Mouse (Mus musculus) neural tube, embryonic 13.5 days (tissue): Measurements from ENCODE around the gene Ube2e2. TPM values are rescaled to one million over a fixed set of nuclear protein-coding genes. Genes with fewer than 3 reads are reported as not detected.
A peak's percentile ranks its signal among the peaks of the same experiment; 100 is the strongest.

Experiments
- ATAC-seq: fragments of 200-750 bp; cut with Nextera tagmentation; 2 replicates; pipeline ENCODE4 v1.8.0; 2017; ENCODE audit warnings: low read depth, mild to moderate bottlenecking, moderate TSS enrichment, moderate library complexity
- H3K27ac ChIP-seq: fragments of 300-500 bp; sonication (generic); replicated peaks from 2 replicates; pipeline ENCODE4 v1.5.1; 2015; ENCODE audit warnings: moderate library complexity, mild to moderate bottlenecking, inconsistent platforms
- H3K27me3 ChIP-seq: fragments of 300-500 bp; sonication (generic); 2 replicates; pipeline ENCODE4 v1.6.1; 2015; ENCODE audit warnings: mild to moderate bottlenecking, inconsistent platforms
- H3K36me3 ChIP-seq: fragments of 300-500 bp; sonication (generic); 2 replicates; pipeline ENCODE4 v1.6.1; 2015; ENCODE audit warnings: mild to moderate bottlenecking, inconsistent platforms
- H3K4me1 ChIP-seq: fragments of 300-500 bp; sonication (generic); replicated peaks from 2 replicates; pipeline ENCODE4 v1.6.1; 2015; ENCODE audit warnings: inconsistent platforms
- H3K4me2 ChIP-seq: fragments of 300-500 bp; sonication (generic); 2 replicates; pipeline ENCODE4 v1.6.1; 2015; ENCODE audit warnings: inconsistent platforms, mild to moderate bottlenecking, moderate library complexity
- H3K4me3 ChIP-seq: fragments of 300-500 bp; sonication (generic); 2 replicates; pipeline ENCODE4 v1.5.1; 2015; ENCODE audit warnings: mild to moderate bottlenecking, inconsistent platforms
- H3K9ac ChIP-seq: fragments of 300-500 bp; sonication (generic); 2 replicates; pipeline ENCODE4 v1.6.1; 2015; ENCODE audit warnings: moderate library complexity, mild to moderate bottlenecking, inconsistent platforms
- H3K9me3 ChIP-seq: fragments of 300-500 bp; sonication (generic); 2 replicates; pipeline ENCODE4 v1.6.1; 2016; ENCODE audit warnings: inconsistent platforms
- WGBS: fragments of 180-500 bp; shearing (Covaris S2); methylation state at CpG from one replicate; pipeline ENCODE4 v1.1.7; 2015; 5-methylcytosine and 5-hydroxymethylcytosine counted together
- polyA plus RNA-seq: library from polyadenylated mRNA; unstranded; fragments of >200 nt; fragmentation: Nextera tagmentation; extraction: Ambion mirVana; gene quantifications from 2 replicates; pipeline ENCODE4 v1.2.1, GENCODE M21; 2015

Ube2e2 gene
- polyA plus RNA-seq, 1 experiment from 2014 or later, result 112 TPM

DNA sequence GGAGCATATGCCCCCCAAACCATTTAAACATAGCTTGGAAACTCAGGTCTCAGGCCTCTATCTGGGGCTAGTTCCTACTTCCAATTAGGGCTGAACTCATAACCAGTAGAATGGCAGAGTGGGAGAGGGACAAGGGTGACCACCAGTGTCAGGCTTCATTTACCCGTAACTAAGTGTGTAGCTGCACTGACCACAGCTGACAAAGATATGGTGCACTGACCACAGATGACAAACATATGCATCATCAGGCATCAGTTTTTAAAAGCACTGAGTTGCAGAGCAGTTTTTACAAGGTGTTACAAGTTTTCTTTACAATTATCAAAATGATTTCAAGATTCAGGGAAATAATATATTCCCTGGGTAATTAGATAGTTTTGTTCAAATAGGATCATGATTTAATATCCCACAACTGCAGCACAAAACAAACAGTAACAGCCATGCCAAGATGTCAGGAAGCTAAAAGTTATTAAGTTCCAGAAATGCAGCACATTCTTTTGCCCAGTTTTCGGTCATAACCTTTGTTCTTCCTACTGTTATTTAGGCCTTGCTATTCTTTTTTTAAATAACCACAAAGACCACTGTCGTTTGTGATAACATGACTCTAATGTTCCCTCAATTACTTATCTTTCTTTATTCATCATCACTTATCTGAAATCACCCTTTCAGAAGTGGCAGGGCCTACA is 114.9 kb downstream of the Ube2e2 start:
- Histone ChIP-seq H3K9me3 (no peaks in the 10 kb centered on the region), H3K4me3 (no peak overlapping the region), H3K9ac (no peak overlapping the region), H3K27me3 (no peaks in the 10 kb centered on the region), H3K4me1 (no peaks in the 10 kb centered on the region), H3K27ac (no peak overlapping the region), H3K4me2 (no peak overlapping the region), H3K36me3 (no peaks in the 10 kb centered on the region)
- no peak for ATAC-seq
- 85% methylated on average over 3 of the region's 3 CpGs for WGBS

GRCm38 (mm10) chr14:18778241-18778640 is 115.8 kb downstream of the Ube2e2 start:
- no peak overlapping the region for H3K4me3 ChIP-seq
- H3K9me3 ChIP-seq, result no peaks in the 10 kb centered on the region
- H3K9ac ChIP-seq, result no peak overlapping the region
- no peak overlapping the region for H3K27ac ChIP-seq
- H3K4me2 ChIP-seq, result no peak overlapping the region
- WGBS, result 89% methylated on average over 5 of the region's 5 CpGs
- no peak for ATAC-seq
- H3K4me1 ChIP-seq, result 0 out of 2 replicates have a peak, but pooled peaks cover 5% of the 10 kb centered on the region
- no peaks in the 10 kb centered on the region for H3K36me3 ChIP-seq
- H3K27me3 ChIP-seq, result no peaks in the 10 kb centered on the region

DNA sequence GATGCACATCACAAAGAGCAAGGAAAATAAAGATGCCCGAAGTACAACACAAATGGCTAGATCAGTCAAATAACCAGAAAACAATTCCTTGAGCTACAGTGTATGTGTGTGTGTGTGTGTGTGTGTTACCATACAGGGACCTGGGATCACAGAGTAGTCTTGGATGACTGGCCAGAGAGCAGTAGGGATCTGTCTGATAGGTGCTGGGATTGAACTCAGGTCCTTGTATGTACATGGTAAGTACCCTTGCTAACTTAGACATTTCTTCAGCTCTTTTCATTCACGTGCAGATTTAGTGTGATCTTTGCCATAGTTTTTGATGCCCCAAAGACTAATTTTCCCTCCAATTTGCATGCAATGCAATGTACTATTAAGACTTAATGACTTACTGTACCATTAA is 117.9 kb downstream of the Ube2e2 start:
- no peak overlapping the region for H3K9ac ChIP-seq
- H3K4me3 ChIP-seq, result no peak overlapping the region
- no peak for ATAC-seq
- H3K4me2 ChIP-seq, result no peak overlapping the region
- WGBS, result 88% methylated on average over 2 of the region's 2 CpGs
- no peaks in the 10 kb centered on the region for H3K9me3 ChIP-seq
- H3K27ac ChIP-seq, result no peak overlapping the region
- H3K4me1 ChIP-seq, result 0 out of 2 replicates have a peak, but pooled peaks cover 5% of the 10 kb centered on the region
- no peaks in the 10 kb centered on the region for H3K36me3 ChIP-seq
- no peaks in the 10 kb centered on the region for H3K27me3 ChIP-seq

GRCm38 (mm10) chr14:18773724-18774123 is 120.3 kb downstream of the Ube2e2 start:
- no peaks in the 10 kb centered on the region for H3K27me3 ChIP-seq
- H3K9ac ChIP-seq, result no peak overlapping the region
- H3K4me3 ChIP-seq, result no peak overlapping the region
- H3K27ac ChIP-seq, result no peak overlapping the region
- no peaks in the 10 kb centered on the region for H3K9me3 ChIP-seq
- H3K4me1 ChIP-seq, result 0 out of 2 replicates have a peak, but pooled peaks cover 5% of the 10 kb centered on the region
- 68% methylated on average over 2 of the region's 2 CpGs for WGBS
- ATAC-seq, result no peak
- H3K4me2 ChIP-seq, result no peak overlapping the region
- no peaks in the 10 kb centered on the region for H3K36me3 ChIP-seq

GRCm38 (mm10) chr14:18759601-18760356 is 134.3 kb downstream of the Ube2e2 start:
- Histone ChIP-seq H3K27ac (0 out of 2 replicates have a peak overlapping the region, but pooled peaks have one; percentile 42), H3K4me2 (no peak overlapping the region), H3K27me3 (no peaks in the 10 kb centered on the region), H3K4me3 (no peak overlapping the region), H3K9ac (no peak overlapping the region), H3K36me3 (no peaks in the 10 kb centered on the region), H3K9me3 (no peaks in the 10 kb centered on the region), H3K4me1 (peaks cover 4% of the 10 kb centered on the region; the same call in 1 of the 2 replicates)
- WGBS, result 63% methylated on average over 6 of the region's 6 CpGs
- no peak for ATAC-seq

DNA sequence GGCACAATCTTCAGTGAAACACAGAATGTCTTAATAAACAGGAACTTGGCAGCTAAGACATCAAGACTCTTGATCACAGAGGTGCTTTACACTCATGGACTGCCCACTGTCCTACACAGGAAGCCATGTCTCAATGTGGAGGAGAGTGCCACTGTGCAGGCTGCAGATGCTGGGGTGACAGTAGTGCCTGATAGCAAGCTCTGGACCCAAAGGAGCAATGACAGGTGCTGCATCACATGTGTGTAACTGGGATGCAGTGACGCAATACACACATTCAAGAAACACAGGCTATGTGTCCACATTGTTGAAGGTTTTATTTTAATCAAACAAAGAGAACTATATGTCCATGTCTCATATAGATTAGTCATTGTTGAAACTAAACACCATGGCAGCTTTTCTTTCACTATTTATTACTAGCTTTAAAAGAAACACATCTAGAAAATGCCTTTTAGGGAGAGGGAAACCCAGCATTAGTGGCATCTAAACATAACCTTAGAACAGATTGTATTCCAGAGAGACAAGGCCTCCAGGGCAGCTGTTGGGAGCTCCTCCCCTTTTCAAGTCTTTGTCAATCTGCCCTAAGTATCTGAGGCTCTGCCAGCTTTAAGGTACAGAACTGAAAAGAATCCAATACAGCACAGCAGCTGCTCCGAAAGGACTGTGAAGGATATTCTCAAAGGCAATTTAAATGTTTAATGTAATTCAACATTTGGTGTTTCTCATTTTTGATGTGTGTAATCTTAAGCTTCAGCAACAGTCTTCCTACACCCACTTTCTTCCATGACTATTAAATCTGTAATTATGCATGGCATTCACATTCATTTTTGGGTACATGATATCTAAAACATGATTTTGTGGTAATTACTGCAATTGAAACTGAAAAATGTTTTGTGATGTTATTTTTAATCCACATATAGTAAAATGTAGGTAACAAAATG is 135.2 kb downstream of the Ube2e2 start:
- Histone ChIP-seq H3K4me2 (no peak overlapping the region), H3K4me1 (peaks cover 4% of the 10 kb centered on the region; the same call in 1 of the 2 replicates), H3K27ac (0 out of 2 replicates have a peak overlapping the region, but pooled peaks have one; percentile 56), H3K9ac (no peak overlapping the region), H3K27me3 (no peaks in the 10 kb centered on the region), H3K36me3 (no peaks in the 10 kb centered on the region), H3K9me3 (no peaks in the 10 kb centered on the region), H3K4me3 (no peak overlapping the region)
- WGBS, result 46% methylated on average over 2 of the region's 2 CpGs
- ATAC-seq, result peak; percentile 77

- ATAC-seq, result no peak
- WGBS, result 87% methylated on average over 2 of the region's 2 CpGs
Observed at GRCm38 (mm10) chr14:18758003-18758402, 136.1 kb downstream of the Ube2e2 start.

GRCm38 (mm10) chr14:18755410-18755809 is 138.7 kb downstream of the Ube2e2 start:
- H3K36me3 ChIP-seq, result no peaks in the 10 kb centered on the region
- WGBS, result 69% methylated on average over 1 of the region's 1 CpGs
- no peak for ATAC-seq
- no peak overlapping the region for H3K27ac ChIP-seq
- peaks cover 9% of the 10 kb centered on the region; the same call in 1 of the 2 replicates for H3K9me3 ChIP-seq
- no peaks in the 10 kb centered on the region for H3K27me3 ChIP-seq
- no peak overlapping the region for H3K9ac ChIP-seq
- H3K4me1 ChIP-seq, result peaks cover 4% of the 10 kb centered on the region; the same call in 1 of the 2 replicates
- no peak overlapping the region for H3K4me2 ChIP-seq
- H3K4me3 ChIP-seq, result no peak overlapping the region

More at GRCm38 (mm10) chr14:18758003-18758402, 136.1 kb downstream of the Ube2e2 start:
- H3K27me3 ChIP-seq, result no peaks in the 10 kb centered on the region
- no peak overlapping the region for H3K4me3 ChIP-seq
- H3K36me3 ChIP-seq, result no peaks in the 10 kb centered on the region
- no peak overlapping the region for H3K4me2 ChIP-seq
- no peaks in the 10 kb centered on the region for H3K9me3 ChIP-seq
- no peak overlapping the region for H3K9ac ChIP-seq
- H3K27ac ChIP-seq, result no peak overlapping the region
- peaks cover 4% of the 10 kb centered on the region; the same call in 1 of the 2 replicates for H3K4me1 ChIP-seq

DNA sequence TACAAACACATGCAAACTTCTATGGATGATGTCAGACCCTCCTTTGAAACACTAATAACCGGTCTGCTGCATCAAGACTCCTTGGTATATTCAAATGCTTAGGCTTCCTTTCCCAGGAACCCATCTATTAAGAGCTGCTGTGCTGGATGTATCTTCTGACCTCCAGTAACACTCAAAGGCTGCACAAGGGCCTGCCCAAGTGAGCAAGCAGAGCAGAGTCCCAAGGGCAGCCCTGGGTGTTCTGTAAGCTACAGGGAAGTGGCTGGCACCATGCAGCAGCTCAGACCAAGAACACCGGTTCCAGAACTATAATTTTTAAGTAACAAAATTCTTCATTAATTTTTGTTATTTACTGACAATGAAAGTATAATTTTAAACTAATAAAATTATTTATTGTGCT is 139.5 kb downstream of the Ube2e2 start:
- H3K4me2 ChIP-seq, result no peak overlapping the region
- peaks cover 17% of the 10 kb centered on the region for H3K9me3 ChIP-seq
- no peak overlapping the region for H3K4me3 ChIP-seq
- WGBS, result 88% methylated on average over 2 of the region's 2 CpGs
- H3K27me3 ChIP-seq, result no peaks in the 10 kb centered on the region
- H3K36me3 ChIP-seq, result no peaks in the 10 kb centered on the region
- no peak overlapping the region for H3K9ac ChIP-seq
- peaks cover 4% of the 10 kb centered on the region; the same call in 1 of the 2 replicates for H3K4me1 ChIP-seq
- no peak for ATAC-seq
- no peak overlapping the region for H3K27ac ChIP-seq

GRCm38 (mm10) chr14:18754001-18754400 is 140.1 kb downstream of the Ube2e2 start:
- H3K27ac ChIP-seq, result no peak overlapping the region
- ATAC-seq, result no peak
- WGBS, result 97% methylated on average over 2 of the region's 2 CpGs

GRCm38 (mm10) chr14:18731154-18731553 is 162.9 kb downstream of the Ube2e2 start:
- peaks cover 3% of the 10 kb centered on the region; the same call in 1 of the 2 replicates for H3K4me1 ChIP-seq
- H3K36me3 ChIP-seq, result no peaks in the 10 kb centered on the region
- H3K4me3 ChIP-seq, result no peak overlapping the region
- no peak for ATAC-seq
- no peak overlapping the region for H3K27ac ChIP-seq
- H3K4me2 ChIP-seq, result no peak overlapping the region
- 42% methylated on average over 4 of the region's 4 CpGs for WGBS
- no peaks in the 10 kb centered on the region for H3K9me3 ChIP-seq
- no peaks in the 10 kb centered on the region for H3K27me3 ChIP-seq
- H3K9ac ChIP-seq, result no peak overlapping the region

More at GRCm38 (mm10) chr14:18754001-18754400, 140.1 kb downstream of the Ube2e2 start:
- Histone ChIP-seq H3K4me2 (no peak overlapping the region), H3K9ac (no peak overlapping the region), H3K4me1 (peaks cover 4% of the 10 kb centered on the region; the same call in 1 of the 2 replicates), H3K9me3 (peaks cover 19% of the 10 kb centered on the region), H3K36me3 (no peaks in the 10 kb centered on the region), H3K27me3 (no peaks in the 10 kb centered on the region), H3K4me3 (no peak overlapping the region)
